Mouse (Mus musculus) thymus, adult 2 months (tissue): ENCODE data around the gene Stk33. TPM values are rescaled to one million over a fixed set of nuclear protein-coding genes. Genes with fewer than 3 reads are reported as not detected.
A peak's percentile ranks its signal among the peaks of the same experiment; 100 is the strongest.

ENCODE experiments used
- DNase-seq: peaks from one replicate; pipeline ENCODE4 v3.0.0; 2021
- H3K27ac ChIP-seq: fragments of 200-500 bp; 2 replicates; pipeline ENCODE4 v1.5.1; 2012; ENCODE audit warnings: low read length, control low read depth; ENCODE audit not compliant: control insufficient read depth, insufficient read depth
- H3K27me3 ChIP-seq: fragments of 200-500 bp; 2 replicates; pipeline ENCODE4 v1.6.1; 2012; ENCODE audit warnings: mild to moderate bottlenecking, low read length, moderate library complexity, mixed read lengths; ENCODE audit not compliant: control insufficient read depth, insufficient read depth
- H3K36me3 ChIP-seq: fragments of 200-500 bp; 2 replicates; pipeline ENCODE4 v1.6.1; 2012; ENCODE audit warnings: mild to moderate bottlenecking, low read length, moderate library complexity; ENCODE audit not compliant: control insufficient read depth, insufficient read depth
- H3K4me1 ChIP-seq: fragments of 200-500 bp; replicated peaks from 2 replicates; pipeline ENCODE4 v1.6.1; 2012; ENCODE audit warnings: low read length; ENCODE audit not compliant: control insufficient read depth, insufficient read depth
- H3K4me3 ChIP-seq: fragments of 200-500 bp; 2 replicates; pipeline ENCODE4 v1.5.1; 2012; ENCODE audit warnings: mild to moderate bottlenecking, low read length, control low read depth, moderate library complexity; ENCODE audit not compliant: control insufficient read depth, insufficient read depth
- CTCF ChIP-seq: fragments of 200-500 bp; IDR thresholded peaks from 2 replicates; pipeline ENCODE4 v1.5.1; 2012; ENCODE audit warnings: mild to moderate bottlenecking, control low read depth, low read length, moderate library complexity, borderline replicate concordance; ENCODE audit not compliant: control insufficient read depth, poor library complexity, insufficient read depth; ENCODE audit errors: extremely low read depth
- POLR2A ChIP-seq: fragments of 200-500 bp; IDR thresholded peaks from 2 replicates; pipeline ENCODE4 v1.6.1; 2012; ENCODE audit warnings: mild to moderate bottlenecking, low read length, control low read depth, moderate library complexity; ENCODE audit not compliant: control insufficient read depth, poor library complexity, insufficient read depth; ENCODE audit errors: extremely low read depth
- WGBS: fragments of 180-500 bp; shearing (Covaris S2); methylation state at CpG from one replicate; pipeline ENCODE4 v1.1.7; 2018; 5-methylcytosine and 5-hydroxymethylcytosine counted together
- polyA plus RNA-seq: library from polyadenylated mRNA; depleted of rRNA; stranded (reverse); fragments of >200 nt; gene quantifications from 2 replicates; pipeline ENCODE4 v1.2.3, GENCODE M21; 2012

The Stk33 gene
- polyA plus RNA-seq, 1 experiment: 0.73 TPM

- H3K4me1 ChIP-seq: no peaks in the 10 kb centered on the region
These were observed 21.8 kb upstream of the Stk33 start for GRCm38 (mm10) chr7:109460698-109461097.

GRCm38 (mm10) chr7:109456563-109456962 lies 17.7 kb upstream of the Stk33 start:
- Histone ChIP-seq H3K27me3 (no peaks in the 10 kb centered on the region), H3K4me3 (no peak overlapping the region), H3K27ac (no peak overlapping the region), H3K4me1 (no peaks in the 10 kb centered on the region), H3K36me3 (no peaks in the 10 kb centered on the region)
- no peak for DNase-seq
- no peak for TF ChIP-seq CTCF
- TF ChIP-seq POLR2A: no peak
- WGBS: 35% methylated on average over 6 of the region's 6 CpGs

More at GRCm38 (mm10) chr7:109460698-109461097, 21.8 kb upstream of the Stk33 start:
- no peak for DNase-seq
- Histone ChIP-seq H3K27me3 (no peaks in the 10 kb centered on the region), H3K27ac (no peak overlapping the region), H3K4me3 (no peak overlapping the region), H3K36me3 (no peaks in the 10 kb centered on the region)
- 97% methylated on average over 8 of the region's 8 CpGs for WGBS
- no peak for TF ChIP-seq CTCF
- no peak for TF ChIP-seq POLR2A

GRCm38 (mm10) chr7:109455748-109456147 lies 16.9 kb upstream of the Stk33 start:
- Histone ChIP-seq H3K36me3 (no peaks in the 10 kb centered on the region), H3K27ac (no peak overlapping the region), H3K27me3 (no peaks in the 10 kb centered on the region), H3K4me1 (no peaks in the 10 kb centered on the region), H3K4me3 (no peak overlapping the region)
- TF ChIP-seq POLR2A (no peak), CTCF (no peak)
- DNase-seq: no peak
- 70% methylated on average over 2 of the region's 2 CpGs for WGBS

- TF ChIP-seq CTCF: no peak
- no peak for TF ChIP-seq POLR2A
- WGBS: 95% methylated on average over 9 of the region's 9 CpGs
- Histone ChIP-seq H3K27me3 (no peaks in the 10 kb centered on the region), H3K4me1 (no peaks in the 10 kb centered on the region), H3K4me3 (no peak overlapping the region), H3K27ac (no peak overlapping the region), H3K36me3 (no peaks in the 10 kb centered on the region)
- no peak for DNase-seq
These were observed 16.0 kb upstream of the Stk33 start for GRCm38 (mm10) chr7:109454856-109455255.

- no peaks in the 10 kb centered on the region for H3K4me1 ChIP-seq
- no peaks in the 10 kb centered on the region for H3K36me3 ChIP-seq
- no peak for DNase-seq
- 95% methylated on average over 2 of the region's 2 CpGs for WGBS
- no peak overlapping the region for H3K4me3 ChIP-seq
- H3K27me3 ChIP-seq: no peaks in the 10 kb centered on the region
- no peak overlapping the region for H3K27ac ChIP-seq
- TF ChIP-seq POLR2A (no peak), CTCF (no peak)
These were observed 9.2 kb upstream of the Stk33 start for GRCm38 (mm10) chr7:109448060-109448459.

- WGBS: 16% methylated on average over 6 of the region's 6 CpGs
- peak; percentile 30 for DNase-seq
- Histone ChIP-seq H3K27ac (no peak overlapping the region), H3K36me3 (no peaks in the 10 kb centered on the region), H3K27me3 (no peaks in the 10 kb centered on the region), H3K4me1 (no peaks in the 10 kb centered on the region), H3K4me3 (no peak overlapping the region)
- TF ChIP-seq POLR2A (no peak), CTCF (no peak)
These were observed 6.1 kb upstream of the Stk33 start for GRCm38 (mm10) chr7:109445012-109445411.

- H3K4me3 ChIP-seq: no peak overlapping the region
- TF ChIP-seq CTCF (no peak), POLR2A (no peak)
- WGBS: 95% methylated on average over 5 of the region's 5 CpGs
- no peaks in the 10 kb centered on the region for H3K36me3 ChIP-seq
- H3K27me3 ChIP-seq: peaks cover 13% of the 10 kb centered on the region
- no peak overlapping the region for H3K27ac ChIP-seq
- DNase-seq: no peak
- H3K4me1 ChIP-seq: no peaks in the 10 kb centered on the region
These were observed 3.9 kb upstream of the Stk33 start for GRCm38 (mm10) chr7:109442739-109443138.
